Mouse (Mus musculus) spleen, adult 2 months (tissue): ENCODE results near the gene Gbx1. TPM values are rescaled to one million over a fixed set of nuclear protein-coding genes. Genes with fewer than 3 reads are reported as not detected.

ENCODE experiments used
- DNase-seq, 2 experiments: peaks; one replicate each; pipeline versions ENCODE4 v3.0.0 to v3.0.0-alpha.2; 2012 to 2021; ENCODE audit warnings: low spot score in 2 of 2, low read depth in 1 of 2
- H3K27ac ChIP-seq: fragments of 200-500 bp; 2 replicates; pipeline ENCODE4 v1.5.1; 2012; ENCODE audit warnings: low read length, inconsistent platforms; ENCODE audit not compliant: insufficient read depth
- H3K27me3 ChIP-seq: fragments of 200-500 bp; 2 replicates; pipeline ENCODE4 v1.6.1; 2012; ENCODE audit warnings: mild to moderate bottlenecking, moderate library complexity, low read length, inconsistent platforms; ENCODE audit not compliant: control insufficient read depth, insufficient read depth
- H3K36me3 ChIP-seq: fragments of 200-500 bp; 2 replicates; pipeline ENCODE4 v1.6.1; 2012; ENCODE audit warnings: mild to moderate bottlenecking, low read length, inconsistent platforms; ENCODE audit not compliant: control insufficient read depth, insufficient read depth
- H3K4me1 ChIP-seq: fragments of 200-500 bp; 2 replicates; pipeline ENCODE4 v1.6.1; 2011; ENCODE audit warnings: inconsistent platforms; ENCODE audit not compliant: control insufficient read depth, insufficient read depth, insufficient read length
- H3K4me3 ChIP-seq: fragments of 200-500 bp; 2 replicates; pipeline ENCODE4 v1.5.1; 2011; ENCODE audit warnings: mild to moderate bottlenecking, inconsistent platforms; ENCODE audit not compliant: insufficient read depth, insufficient read length; ENCODE audit errors: extremely low read depth
- CTCF ChIP-seq: fragments of 200-500 bp; IDR thresholded peaks from 2 replicates; pipeline ENCODE4 v1.5.1; 2011; ENCODE audit warnings: mild to moderate bottlenecking, inconsistent platforms; ENCODE audit not compliant: insufficient read depth, insufficient read length, insufficient replicate concordance; ENCODE audit errors: extremely low read depth
- POLR2A ChIP-seq: fragments of 200-500 bp; IDR thresholded peaks from 2 replicates; pipeline ENCODE4 v1.6.1; 2011; ENCODE audit warnings: low read depth, low read length, inconsistent platforms
- whole genome bisulfite sequencing: fragments of 180-500 bp; shearing (Covaris S2); methylation state at CpG from one replicate; pipeline ENCODE4 v1.1.7; 2018; 5-methylcytosine and 5-hydroxymethylcytosine counted together
- polyA plus RNA-seq: library from polyadenylated mRNA; depleted of rRNA; stranded (reverse); fragments of >200 nt; gene quantifications from 2 replicates; pipeline ENCODE4 v1.2.3, GENCODE M21; 2012

The Gbx1 gene
- polyA plus RNA-seq, 1 experiment, result not detected

DNA sequence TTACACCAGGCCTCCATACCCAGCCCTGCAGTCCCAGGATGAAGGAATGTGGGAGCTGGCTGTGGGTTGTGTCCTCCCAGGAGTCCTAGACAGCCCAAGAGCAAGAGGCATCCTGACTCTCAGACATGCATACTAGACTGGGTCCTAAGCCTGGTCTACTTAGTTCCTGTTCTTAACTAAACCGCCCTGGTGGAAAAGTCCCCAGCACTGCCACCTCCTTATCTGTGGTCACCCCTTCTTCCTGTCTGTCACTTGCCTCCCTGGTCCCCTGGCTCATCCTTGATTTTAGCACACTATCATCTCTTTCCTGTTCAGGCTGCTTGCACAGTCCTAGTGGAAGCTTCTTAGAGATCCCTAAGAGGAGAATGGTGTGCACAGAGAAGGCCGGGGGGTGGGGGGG lies 21.5 kb downstream of the Gbx1 start:
- WGBS, result 34% methylated on average over 2 of the region's 2 CpGs
- 0 out of 2 replicates have a peak, but pooled peaks cover 3% of the 10 kb centered on the region for H3K4me1 ChIP-seq
- H3K4me3 ChIP-seq, result no peak overlapping the region
- TF ChIP-seq CTCF (no peak), POLR2A (no peak)
- peaks cover 11% of the 10 kb centered on the region for H3K36me3 ChIP-seq
- H3K27ac ChIP-seq, result no peak overlapping the region
- no peak for DNase-seq
- no peaks in the 10 kb centered on the region for H3K27me3 ChIP-seq

GRCm38 (mm10) chr5:24502786-24503185 lies 24.2 kb downstream of the Gbx1 start:
- Histone ChIP-seq H3K4me3 (no peak overlapping the region), H3K27me3 (no peaks in the 10 kb centered on the region), H3K36me3 (peaks cover 25% of the 10 kb centered on the region), H3K27ac (no peak overlapping the region), H3K4me1 (0 out of 2 replicates have a peak, but pooled peaks cover 3% of the 10 kb centered on the region)
- TF ChIP-seq POLR2A, result no peak
- no peak for TF ChIP-seq CTCF
- 87% methylated on average over 4 of the region's 4 CpGs for WGBS
- DNase-seq, result no peak

DNA sequence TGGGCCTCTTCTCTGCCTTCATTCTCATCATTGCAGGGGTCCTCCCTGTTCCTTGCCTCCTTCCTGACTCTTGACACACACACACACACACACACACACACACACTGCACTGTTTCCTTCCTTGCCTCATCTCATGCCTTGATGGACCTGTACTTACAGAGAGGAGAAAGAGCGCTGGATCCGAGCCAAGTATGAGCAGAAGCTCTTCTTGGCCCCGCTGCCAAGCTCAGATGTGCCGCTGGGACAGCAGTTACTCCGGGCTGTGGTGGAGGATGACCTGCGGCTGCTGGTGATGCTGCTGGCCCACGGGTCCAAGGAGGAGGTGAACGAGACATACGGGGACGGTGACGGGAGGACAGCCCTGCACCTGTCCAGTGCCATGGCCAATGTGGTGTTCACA lies 26.2 kb downstream of the Gbx1 start:
- peaks cover 32% of the 10 kb centered on the region for H3K36me3 ChIP-seq
- H3K4me1 ChIP-seq, result 0 out of 2 replicates have a peak, but pooled peaks cover 3% of the 10 kb centered on the region
- WGBS, result 93% methylated on average over 11 of the region's 11 CpGs
- no peak overlapping the region for H3K4me3 ChIP-seq
- no peak overlapping the region for H3K27ac ChIP-seq
- no peaks in the 10 kb centered on the region for H3K27me3 ChIP-seq
- DNase-seq, result no peak
- TF ChIP-seq CTCF (no peak), POLR2A (no peak)

GRCm38 (mm10) chr5:24499113-24499512 lies 27.9 kb downstream of the Gbx1 start:
- TF ChIP-seq CTCF (no peak), POLR2A (no peak)
- Histone ChIP-seq H3K36me3 (peaks cover 36% of the 10 kb centered on the region), H3K4me1 (no peaks in the 10 kb centered on the region), H3K27ac (no peak overlapping the region), H3K27me3 (no peaks in the 10 kb centered on the region), H3K4me3 (no peak overlapping the region)
- no peak for DNase-seq
- 97% methylated on average over 10 of the region's 10 CpGs for WGBS

DNA sequence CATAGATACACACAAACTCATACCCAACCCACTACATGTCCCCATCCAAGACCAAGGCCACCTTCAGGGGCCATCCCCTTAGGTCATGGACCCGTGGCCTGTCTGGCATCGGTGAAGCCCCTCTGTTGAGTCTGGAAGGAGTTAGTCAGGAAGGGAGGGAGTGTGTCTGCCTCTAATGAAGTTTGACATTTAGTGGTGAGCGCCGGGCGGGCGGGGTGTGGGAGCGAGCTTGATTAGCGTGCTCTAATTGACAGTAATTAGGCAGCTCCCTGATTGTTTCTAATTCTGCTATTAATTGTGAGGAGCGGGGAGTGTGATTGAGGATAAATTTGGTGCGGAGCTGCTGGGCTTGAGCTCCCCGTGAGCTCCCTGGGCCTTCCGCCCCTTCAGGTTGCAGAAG lies 29.5 kb downstream of the Gbx1 start:
- Histone ChIP-seq H3K27ac (no peak overlapping the region), H3K36me3 (peaks cover 39% of the 10 kb centered on the region), H3K4me1 (no peaks in the 10 kb centered on the region), H3K4me3 (no peak overlapping the region), H3K27me3 (no peaks in the 10 kb centered on the region)
- WGBS, result 92% methylated on average over 12 of the region's 12 CpGs
- DNase-seq, result no peak
- no peak for TF ChIP-seq CTCF
- no peak for TF ChIP-seq POLR2A

- Histone ChIP-seq H3K4me3 (no peak overlapping the region), H3K4me1 (no peaks in the 10 kb centered on the region), H3K27me3 (no peaks in the 10 kb centered on the region), H3K27ac (no peak overlapping the region), H3K36me3 (peaks cover 40% of the 10 kb centered on the region)
- no peak for TF ChIP-seq POLR2A
- TF ChIP-seq CTCF, result no peak
- DNase-seq, result no peak
- 95% methylated on average over 6 of the region's 6 CpGs for WGBS
Measured at GRCm38 (mm10) chr5:24496756-24497155, 30.2 kb downstream of the Gbx1 start.

DNA sequence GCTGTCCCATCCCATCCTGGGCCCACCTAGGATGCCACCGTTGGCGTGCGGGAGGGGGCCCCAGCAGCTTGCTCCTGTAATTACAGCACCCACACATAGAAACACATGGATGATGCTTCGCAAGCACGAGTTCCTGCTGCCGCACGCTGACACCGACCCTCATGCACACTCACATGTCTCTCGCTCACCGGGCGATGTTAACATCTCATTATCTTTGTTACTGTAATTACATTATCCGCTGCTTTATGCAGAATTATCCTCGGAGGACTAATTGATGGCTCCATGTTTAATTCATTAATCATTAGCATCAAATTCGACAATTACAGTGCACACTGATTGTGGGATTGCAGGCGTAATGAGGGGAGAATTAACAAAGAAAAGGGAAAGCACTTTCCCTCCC lies 32.0 kb downstream of the Gbx1 start:
- 96% methylated on average over 15 of the region's 15 CpGs for WGBS
- Histone ChIP-seq H3K4me1 (no peaks in the 10 kb centered on the region), H3K36me3 (peaks cover 31% of the 10 kb centered on the region)

More for the DNA sequence above, 32.0 kb downstream of the Gbx1 start:
- Histone ChIP-seq H3K27me3 (no peaks in the 10 kb centered on the region), H3K27ac (no peak overlapping the region), H3K4me3 (no peak overlapping the region)
- DNase-seq, result no peak
- no peak for TF ChIP-seq CTCF
- no peak for TF ChIP-seq POLR2A
